Mouse (Mus musculus) forebrain, embryonic 16.5 days (tissue): ENCODE measurements around the gene Gm16253. TPM values are rescaled to one million over a fixed set of nuclear protein-coding genes. Genes with fewer than 3 reads are reported as not detected.

Experiments
- ATAC-seq: fragments of 200-750 bp; cut with Nextera tagmentation; 2 replicates; pipeline ENCODE4 v1.8.0; 2017; ENCODE audit warnings: mild to moderate bottlenecking, moderate library complexity
- H3K27ac ChIP-seq: fragments of 300-500 bp; sonication (generic); 2 replicates; pipeline ENCODE4 v1.5.1; 2014; ENCODE audit warnings: low read length, control low read depth
- H3K27me3 ChIP-seq: fragments of 300-500 bp; sonication (generic); replicated peaks from 2 replicates; pipeline ENCODE4 v1.6.1; 2014; ENCODE audit warnings: low read length; ENCODE audit not compliant: control insufficient read depth, insufficient read depth
- H3K36me3 ChIP-seq: fragments of 300-500 bp; sonication (generic); 2 replicates; pipeline ENCODE4 v1.6.1; 2014; ENCODE audit not compliant: control insufficient read depth, insufficient read depth
- H3K4me1 ChIP-seq: fragments of 300-500 bp; sonication (generic); replicated peaks from 2 replicates; pipeline ENCODE4 v1.6.1; 2014; ENCODE audit warnings: low read length; ENCODE audit not compliant: control insufficient read depth, insufficient read depth
- H3K4me2 ChIP-seq: fragments of 300-500 bp; sonication (generic); 2 replicates; pipeline ENCODE4 v1.6.1; 2014; ENCODE audit warnings: mild to moderate bottlenecking, low read length, control low read depth
- H3K4me3 ChIP-seq: fragments of 300-500 bp; sonication (generic); replicated peaks from 2 replicates; pipeline ENCODE4 v1.5.1; 2014; ENCODE audit warnings: mild to moderate bottlenecking, low read length, control low read depth
- H3K9ac ChIP-seq: fragments of 300-500 bp; sonication (generic); replicated peaks from 2 replicates; pipeline ENCODE4 v1.6.1; 2014; ENCODE audit warnings: low read depth, low read length, control low read depth
- H3K9me3 ChIP-seq: fragments of 300-500 bp; sonication (generic); 2 replicates; pipeline ENCODE4 v1.6.1; 2016; ENCODE audit warnings: low read length; ENCODE audit not compliant: control insufficient read depth
- WGBS: fragments of 180-500 bp; shearing (Covaris S2); extraction: QIAGEN DNeasy Blood & Tissue Kit; methylation state at CpG from one replicate; pipeline ENCODE4 v1.1.7; 2014; 5-methylcytosine and 5-hydroxymethylcytosine counted together
- polyA plus RNA-seq: library from polyadenylated mRNA; unstranded; fragments of >200 nt; fragmentation: Nextera tagmentation; extraction: Ambion mirVana; gene quantifications from 2 replicates; pipeline ENCODE4 v1.2.1, GENCODE M21; 2015

Gene Gm16253
- polyA plus RNA-seq, 1 experiment from 2014 or later, result 1.6 TPM

DNA sequence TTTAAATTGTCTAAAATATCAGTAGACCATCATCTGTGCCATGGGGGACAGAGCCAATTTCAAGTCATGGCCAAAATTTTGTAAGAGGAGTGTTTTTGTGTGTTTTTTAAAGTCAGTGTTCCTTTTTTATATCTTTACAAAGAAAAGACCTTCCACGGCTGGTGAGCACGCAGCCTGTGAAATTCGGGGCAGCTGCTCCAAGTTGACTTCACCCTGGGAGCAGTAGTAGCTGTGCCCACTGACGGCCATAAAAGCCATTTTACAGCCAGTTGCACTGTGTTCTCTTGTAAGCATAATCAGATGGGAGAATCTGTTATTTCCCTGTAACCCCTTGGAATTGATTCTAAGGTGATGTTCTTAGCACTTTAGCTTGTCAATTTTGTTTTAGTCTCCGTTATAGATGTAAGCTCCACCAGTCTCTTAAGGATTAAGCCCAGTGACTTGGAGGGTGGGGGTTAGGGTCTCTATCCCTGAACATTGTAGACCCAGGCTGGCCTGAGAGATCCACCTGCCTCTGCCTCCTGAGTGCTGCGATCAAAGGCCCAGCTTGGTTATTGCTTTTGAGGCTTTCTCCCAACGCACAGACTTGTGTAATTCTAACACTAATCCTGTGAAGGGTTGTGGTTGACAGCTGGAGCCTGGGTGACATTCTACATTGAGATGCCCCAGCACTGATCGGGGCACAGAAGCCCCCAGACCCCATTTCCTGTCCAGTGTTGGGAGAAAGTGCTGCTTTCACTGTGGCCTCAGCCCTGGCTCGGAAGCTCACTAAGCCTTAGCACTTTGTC is 15.7 kb upstream of the Gm16253 start:
- Histone ChIP-seq H3K9me3 (no peaks in the 10 kb centered on the region), H3K4me2 (peak overlapping the region; percentile 77), H3K36me3 (peaks cover 12% of the 10 kb centered on the region), H3K4me1 (peaks cover 40% of the 10 kb centered on the region), H3K27me3 (no peaks in the 10 kb centered on the region), H3K27ac (no peak overlapping the region; the same call in 1 of the 2 replicates), H3K4me3 (0 out of 2 replicates have a peak overlapping the region, but pooled peaks have one; percentile 85), H3K9ac (no peak overlapping the region)
- 84% methylated on average over 9 of the region's 9 CpGs for WGBS
- no peak for ATAC-seq

DNA sequence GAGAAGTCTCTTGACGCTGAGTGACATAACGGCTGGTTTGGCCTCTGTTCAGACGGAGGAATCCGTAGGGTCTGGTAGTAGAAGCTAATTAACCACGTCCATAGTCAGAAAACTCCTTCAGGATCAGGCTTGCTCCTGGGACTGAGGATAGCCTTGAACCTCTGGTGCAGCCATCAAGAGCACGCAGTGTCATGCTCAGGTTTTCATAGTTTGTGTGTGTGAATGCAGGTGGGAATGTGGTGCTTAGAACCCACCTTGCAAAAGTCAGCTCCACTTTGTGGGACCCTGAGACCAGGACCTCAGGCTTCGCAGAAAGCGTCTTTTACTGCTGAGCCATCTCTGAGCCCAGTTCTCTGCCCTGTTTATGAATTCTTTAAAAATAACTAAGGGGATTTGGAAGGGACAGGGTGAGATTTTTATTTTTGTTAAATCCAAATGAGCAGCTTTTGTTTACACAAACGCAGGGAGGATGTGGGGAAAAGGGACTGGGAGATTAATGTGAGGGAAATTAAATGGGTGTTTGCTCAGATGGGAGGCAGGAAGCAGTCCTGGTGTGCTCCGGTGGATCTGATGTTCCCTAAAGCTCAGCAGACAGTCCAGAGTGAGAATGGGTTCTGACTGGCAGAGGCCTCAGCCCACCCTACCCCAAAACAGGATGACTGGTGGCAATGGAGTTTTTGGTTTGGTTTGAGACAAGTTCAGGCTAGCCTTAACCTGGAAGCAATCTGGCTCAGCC is 14.7 kb upstream of the Gm16253 start:
- Histone ChIP-seq H3K27ac (no peak overlapping the region; the same call in 1 of the 2 replicates), H3K9me3 (no peaks in the 10 kb centered on the region), H3K27me3 (no peaks in the 10 kb centered on the region), H3K4me3 (no peak overlapping the region), H3K4me2 (no peak overlapping the region), H3K4me1 (peaks cover 30% of the 10 kb centered on the region), H3K9ac (no peak overlapping the region), H3K36me3 (peaks cover 12% of the 10 kb centered on the region)
- 56% methylated on average over 10 of the region's 10 CpGs for WGBS
- no peak for ATAC-seq

GRCm38 (mm10) chr3:96563267-96563666 is 13.5 kb upstream of the Gm16253 start:
- peaks cover 30% of the 10 kb centered on the region for H3K4me1 ChIP-seq
- WGBS, result 93% methylated on average over 8 of the region's 8 CpGs
- ATAC-seq, result no peak
- H3K4me2 ChIP-seq, result no peak overlapping the region
- no peak overlapping the region for H3K4me3 ChIP-seq
- no peaks in the 10 kb centered on the region for H3K27me3 ChIP-seq
- peaks cover 12% of the 10 kb centered on the region for H3K36me3 ChIP-seq
- H3K9ac ChIP-seq, result no peak overlapping the region
- H3K9me3 ChIP-seq, result no peaks in the 10 kb centered on the region
- H3K27ac ChIP-seq, result no peak overlapping the region

GRCm38 (mm10) chr3:96563911-96564632 is 12.7 kb upstream of the Gm16253 start:
- Histone ChIP-seq H3K4me2 (no peak overlapping the region), H3K27ac (no peak overlapping the region), H3K4me3 (no peak overlapping the region), H3K9ac (no peak overlapping the region), H3K9me3 (no peaks in the 10 kb centered on the region), H3K27me3 (no peaks in the 10 kb centered on the region), H3K4me1 (peaks cover 24% of the 10 kb centered on the region), H3K36me3 (peaks cover 12% of the 10 kb centered on the region)
- 89% methylated on average over 10 of the region's 10 CpGs for WGBS
- ATAC-seq, result no peak

DNA sequence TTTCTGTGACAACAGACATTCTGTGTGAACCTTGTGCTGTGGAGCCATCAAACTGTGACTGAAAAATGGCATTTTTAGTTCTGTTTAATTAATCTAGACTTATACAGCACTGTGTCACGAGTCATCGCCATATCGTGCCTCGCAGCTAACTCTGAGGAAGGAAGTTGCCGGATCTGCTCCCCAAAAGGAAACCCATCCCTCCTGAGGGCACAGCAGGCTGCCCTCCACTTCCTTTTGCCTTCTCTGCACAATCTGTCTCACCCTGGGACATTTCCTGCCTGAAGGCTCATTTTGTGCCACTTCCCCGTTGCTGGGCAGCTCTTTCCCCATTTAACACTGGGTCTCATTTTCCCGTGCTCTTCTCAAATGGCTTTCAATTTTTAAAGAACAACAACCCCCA is 12.2 kb upstream of the Gm16253 start:
- H3K27me3 ChIP-seq, result no peaks in the 10 kb centered on the region
- no peak overlapping the region for H3K4me3 ChIP-seq
- H3K4me1 ChIP-seq, result peaks cover 19% of the 10 kb centered on the region
- WGBS, result 78% methylated on average over 7 of the region's 7 CpGs
- H3K27ac ChIP-seq, result no peak overlapping the region
- no peak overlapping the region for H3K4me2 ChIP-seq
- no peak overlapping the region for H3K9ac ChIP-seq
- peaks cover 12% of the 10 kb centered on the region for H3K36me3 ChIP-seq
- no peak for ATAC-seq
- no peaks in the 10 kb centered on the region for H3K9me3 ChIP-seq

GRCm38 (mm10) chr3:96565105-96565504 is 11.7 kb upstream of the Gm16253 start:
- Histone ChIP-seq H3K4me2 (no peak overlapping the region), H3K4me3 (no peak overlapping the region), H3K4me1 (peaks cover 14% of the 10 kb centered on the region), H3K9me3 (no peaks in the 10 kb centered on the region), H3K27ac (no peak overlapping the region), H3K36me3 (peaks cover 11% of the 10 kb centered on the region), H3K27me3 (no peaks in the 10 kb centered on the region), H3K9ac (no peak overlapping the region)
- ATAC-seq, result no peak
- WGBS, result 90% methylated on average over 2 of the region's 3 CpGs

GRCm38 (mm10) chr3:96566661-96567450 is 9.9 kb upstream of the Gm16253 start:
- Histone ChIP-seq H3K4me1 (no peaks in the 10 kb centered on the region), H3K27ac (no peak overlapping the region), H3K9me3 (no peaks in the 10 kb centered on the region), H3K27me3 (no peaks in the 10 kb centered on the region), H3K36me3 (no peaks in the 10 kb centered on the region), H3K4me3 (no peak overlapping the region), H3K4me2 (no peak overlapping the region), H3K9ac (no peak overlapping the region)
- WGBS, result 90% methylated on average over 8 of the region's 8 CpGs
- no peak for ATAC-seq

DNA sequence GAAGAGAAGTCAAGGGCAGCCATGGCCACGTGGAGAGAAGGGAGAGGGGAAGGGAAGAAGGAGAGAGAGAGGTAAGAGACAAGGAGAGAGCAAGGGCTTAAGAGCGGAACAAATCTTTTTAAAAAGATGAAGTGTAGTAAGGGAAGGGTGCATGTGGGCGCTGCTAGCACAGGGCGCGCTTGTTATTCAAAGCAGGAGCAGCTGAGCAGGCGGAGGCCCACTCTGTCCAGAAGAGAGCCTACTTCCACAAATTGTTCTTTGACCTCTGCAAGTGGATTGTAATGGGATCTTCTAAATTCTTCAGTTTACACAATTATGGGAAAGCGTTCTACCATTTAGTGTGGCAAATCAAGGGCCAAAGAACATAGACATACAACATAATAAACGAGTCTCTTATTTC is 8.2 kb upstream of the Gm16253 start:
- no peak for ATAC-seq
- H3K36me3 ChIP-seq, result no peaks in the 10 kb centered on the region
- H3K4me2 ChIP-seq, result no peak overlapping the region
- H3K4me3 ChIP-seq, result no peak overlapping the region
- H3K27me3 ChIP-seq, result no peaks in the 10 kb centered on the region
- H3K9ac ChIP-seq, result no peak overlapping the region
- 81% methylated on average over 8 of the region's 8 CpGs for WGBS
- no peaks in the 10 kb centered on the region for H3K9me3 ChIP-seq
- H3K4me1 ChIP-seq, result no peaks in the 10 kb centered on the region
- H3K27ac ChIP-seq, result no peak overlapping the region
